Mouse (Mus musculus): ENCODE data around the gene Cdk20.

The Cdk20 gene

DNA sequence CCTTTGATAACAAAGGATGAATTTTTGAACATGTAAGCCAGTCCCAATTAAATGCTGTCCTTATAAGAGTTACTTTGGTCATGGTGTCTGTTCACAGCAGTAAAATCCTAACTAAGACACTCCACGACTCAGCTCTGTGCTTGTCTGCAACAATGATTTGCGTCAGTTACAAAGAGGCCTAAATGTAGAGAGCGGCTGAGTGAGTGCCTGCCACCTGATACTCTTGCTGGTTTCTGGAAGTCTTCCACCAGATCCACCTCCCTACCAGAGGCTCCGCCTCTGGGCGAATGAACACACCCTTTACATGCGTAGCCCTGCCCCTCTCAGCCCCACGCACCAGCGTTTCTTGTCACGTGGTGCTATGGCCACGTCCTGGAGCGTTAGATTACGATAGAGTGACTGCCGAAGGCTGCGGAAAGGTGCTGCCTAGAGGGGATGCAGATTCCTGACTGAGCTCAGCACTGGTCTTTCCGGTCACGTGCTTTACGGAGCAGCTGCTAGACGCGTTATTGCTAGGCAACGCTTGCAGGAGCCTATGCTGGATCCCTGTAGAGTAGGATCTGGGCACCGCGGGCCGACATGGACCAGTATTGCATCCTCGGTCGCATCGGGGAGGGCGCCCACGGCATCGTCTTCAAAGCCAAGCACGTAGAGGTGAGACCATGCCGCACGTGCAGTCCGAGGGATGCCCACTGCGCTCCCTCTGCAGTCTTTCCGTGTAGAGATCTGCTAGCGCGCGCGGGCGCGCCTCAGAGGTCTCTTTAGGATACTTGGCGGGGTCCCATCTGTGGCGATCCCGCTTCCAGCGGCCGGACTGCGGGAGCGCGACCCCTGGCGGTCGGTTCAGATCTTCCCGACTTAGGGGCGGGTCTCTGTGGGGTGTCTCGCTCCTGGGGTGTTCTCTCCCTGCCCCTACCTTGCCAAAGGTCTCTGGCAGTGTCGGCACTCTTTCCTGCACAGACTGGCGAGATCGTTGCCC lies at the start of gene Cdk20:
Gene Cdk20 (plus strand): TSS at position 298 of the 979 bp plus-strand sequence.
- DNase-seq: peak; percentile 94

- no peak for DNase-seq
These were observed 47.2 kb upstream of the Cdk20 start for GRCm38 (mm10) chr13:64384937-64385336.

- DNase-seq: no peak
These were observed 46.1 kb upstream of the Cdk20 start for GRCm38 (mm10) chr13:64386048-64386447.

DNA sequence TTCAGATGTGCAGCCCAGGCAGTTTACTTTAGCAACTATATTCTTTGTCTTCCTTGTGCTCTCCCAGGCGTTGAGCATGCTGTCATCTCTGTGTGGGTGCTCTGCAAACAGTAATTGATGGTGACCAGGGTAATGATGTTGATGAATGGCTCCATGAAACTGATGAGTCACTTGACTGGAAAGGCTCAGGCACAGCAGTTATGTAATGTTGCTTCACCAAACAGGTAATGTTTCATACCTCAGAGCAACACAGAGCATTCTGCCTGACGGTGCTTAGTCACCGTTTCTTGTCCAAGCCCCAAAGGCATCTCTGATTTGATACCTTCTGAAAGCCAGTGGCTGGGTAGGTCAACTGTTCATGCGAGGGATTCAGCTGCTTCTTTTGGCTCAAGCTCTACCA lies 43.7 kb upstream of the Cdk20 start:
- DNase-seq: no peak

- DNase-seq: no peak
These were observed 35.1 kb upstream of the Cdk20 start for GRCm38 (mm10) chr13:64396979-64397378.

DNA sequence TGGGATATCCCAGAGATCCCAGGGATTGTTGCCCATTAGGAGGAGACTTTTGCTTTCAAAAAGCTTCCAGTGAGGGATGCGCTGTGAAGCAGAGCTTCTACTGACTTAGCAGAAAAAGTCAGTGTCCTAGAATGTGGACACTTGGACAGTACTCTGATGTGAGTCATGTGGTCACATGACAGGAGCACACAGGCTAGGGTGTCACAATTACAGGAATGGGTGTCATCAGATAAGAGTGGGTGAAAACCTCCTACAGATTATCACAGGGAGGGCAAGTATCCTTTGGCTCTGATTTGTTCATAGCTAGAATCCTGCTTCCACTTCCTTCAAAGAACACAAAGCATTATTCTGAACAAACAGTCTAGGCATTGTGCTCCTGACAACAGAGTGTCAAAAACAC lies 34.0 kb upstream of the Cdk20 start:
- no peak for DNase-seq

DNA sequence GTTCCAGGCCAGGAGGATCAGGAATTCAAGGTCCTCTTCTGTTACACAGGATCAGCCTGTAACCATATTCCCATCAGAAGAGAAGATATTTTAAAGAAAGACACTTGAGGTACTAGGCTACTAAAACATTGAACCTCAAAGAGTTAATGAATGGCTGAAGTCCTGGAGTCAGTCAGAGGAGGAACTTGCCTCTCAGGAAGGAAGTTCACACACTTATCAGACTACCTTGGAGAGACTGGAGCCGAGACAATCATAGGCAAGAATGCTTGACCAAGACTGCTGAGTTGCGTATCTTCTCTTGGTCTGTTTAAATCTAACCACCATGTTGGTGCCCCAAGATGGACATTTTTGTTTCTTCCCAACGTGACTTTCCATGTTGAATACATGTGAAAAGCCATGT lies 32.2 kb upstream of the Cdk20 start:
- no peak for DNase-seq

DNA sequence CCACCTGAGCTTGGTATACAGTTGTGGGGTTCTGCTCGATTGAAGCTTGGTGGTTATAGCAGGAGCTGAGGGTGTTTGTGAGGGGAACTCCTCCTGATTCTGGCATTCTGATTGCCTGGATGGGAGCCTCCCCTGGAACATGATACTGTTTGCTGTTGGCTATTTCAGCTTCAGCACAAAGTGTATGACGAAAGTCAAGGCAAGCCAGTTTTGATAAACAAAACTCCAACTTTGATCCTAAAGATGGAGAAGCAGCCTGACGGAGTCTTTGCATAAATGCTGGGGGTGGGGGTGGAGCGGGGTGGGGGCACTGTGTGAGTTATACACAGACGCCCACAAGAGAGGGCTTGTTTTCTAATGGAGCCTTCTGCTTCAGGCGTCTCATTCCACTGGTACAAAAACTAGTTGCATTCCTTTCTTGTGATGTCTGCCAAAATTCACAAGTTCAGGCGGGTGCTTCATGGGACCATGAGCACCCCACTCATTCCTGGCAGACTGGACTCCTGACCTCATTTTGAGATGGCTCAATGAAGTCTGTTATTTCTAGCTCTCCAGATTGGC lies 31.2 kb upstream of the Cdk20 start:
- DNase-seq: no peak

- DNase-seq: no peak
These were observed 30.1 kb upstream of the Cdk20 start for GRCm38 (mm10) chr13:64402006-64402405.

GRCm38 (mm10) chr13:64402504-64402949 lies 29.6 kb upstream of the Cdk20 start:
- DNase-seq: no peak

DNA sequence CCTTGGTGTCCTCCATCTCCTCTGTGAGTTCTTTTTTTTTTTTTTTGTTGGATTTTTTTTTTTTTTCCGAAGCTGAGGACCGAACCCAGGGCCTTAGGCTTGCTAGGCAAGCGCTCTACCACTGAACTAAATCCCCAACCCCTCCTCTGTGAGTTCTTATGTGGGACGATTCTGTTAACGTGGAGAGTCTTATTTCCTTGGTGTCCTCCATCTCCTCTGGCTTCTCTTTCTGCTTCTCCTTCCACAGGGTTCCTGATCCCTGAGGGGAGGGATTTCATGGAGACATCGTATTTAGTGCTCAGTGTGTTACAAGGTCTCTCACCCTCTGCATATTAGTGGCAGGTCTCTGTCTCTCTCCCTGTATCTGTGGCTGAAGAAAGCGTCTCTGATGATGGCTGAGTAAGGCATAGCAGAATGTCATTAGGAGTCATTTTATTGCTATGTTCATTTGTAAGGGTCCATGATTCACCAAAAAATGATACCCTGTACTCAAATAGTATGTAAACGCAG lies 29.1 kb upstream of the Cdk20 start:
- no peak for DNase-seq

GRCm38 (mm10) chr13:64403519-64403918 lies 28.6 kb upstream of the Cdk20 start:
- DNase-seq: no peak

DNA sequence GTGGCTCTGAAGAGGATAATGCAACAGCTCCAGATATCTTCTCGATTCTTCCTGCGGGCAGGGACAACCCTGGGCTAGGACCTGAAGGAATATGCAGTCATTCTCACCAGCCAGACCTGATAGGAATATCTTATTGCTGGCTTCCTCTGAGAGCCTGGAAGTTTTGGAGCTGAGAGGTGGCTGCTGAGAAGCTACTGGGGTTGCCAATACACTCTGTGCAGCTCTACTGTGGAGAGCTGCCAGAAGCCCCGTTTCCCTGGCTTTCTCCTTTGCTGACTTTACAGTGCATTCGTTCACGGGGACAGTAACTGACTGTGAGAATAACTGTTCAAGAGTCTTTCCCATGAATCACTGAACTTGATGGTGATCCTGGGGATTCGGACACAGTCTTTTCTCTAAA lies 26.6 kb upstream of the Cdk20 start:
- DNase-seq: no peak

GRCm38 (mm10) chr13:64407992-64408391 lies 24.1 kb upstream of the Cdk20 start:
- DNase-seq: no peak

GRCm38 (mm10) chr13:64410604-64411003 lies 21.5 kb upstream of the Cdk20 start:
- no peak for DNase-seq

DNA sequence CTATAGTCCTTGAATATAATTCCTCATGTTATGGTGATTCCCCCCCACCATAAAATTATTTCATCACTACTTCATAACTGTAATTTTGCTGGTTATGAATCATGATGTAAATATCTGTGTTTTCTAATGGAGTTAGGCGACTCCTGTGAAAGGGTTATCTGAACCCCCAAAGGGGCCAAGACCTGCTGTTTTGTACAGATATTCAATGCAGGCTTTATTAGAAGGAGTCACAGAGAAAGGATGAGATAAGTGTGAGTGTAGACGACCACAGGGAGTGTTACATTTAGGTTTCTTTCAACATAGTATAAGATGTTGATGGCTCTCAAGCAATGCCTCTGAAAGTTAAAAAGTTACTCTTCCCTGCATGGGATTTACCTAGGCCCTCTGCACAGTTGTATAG lies 20.8 kb upstream of the Cdk20 start:
- no peak for DNase-seq

GRCm38 (mm10) chr13:64412752-64413257 lies 19.3 kb upstream of the Cdk20 start:
- DNase-seq: no peak

- no peak for DNase-seq
These were observed 16.5 kb upstream of the Cdk20 start for GRCm38 (mm10) chr13:64415659-64416058.

DNA sequence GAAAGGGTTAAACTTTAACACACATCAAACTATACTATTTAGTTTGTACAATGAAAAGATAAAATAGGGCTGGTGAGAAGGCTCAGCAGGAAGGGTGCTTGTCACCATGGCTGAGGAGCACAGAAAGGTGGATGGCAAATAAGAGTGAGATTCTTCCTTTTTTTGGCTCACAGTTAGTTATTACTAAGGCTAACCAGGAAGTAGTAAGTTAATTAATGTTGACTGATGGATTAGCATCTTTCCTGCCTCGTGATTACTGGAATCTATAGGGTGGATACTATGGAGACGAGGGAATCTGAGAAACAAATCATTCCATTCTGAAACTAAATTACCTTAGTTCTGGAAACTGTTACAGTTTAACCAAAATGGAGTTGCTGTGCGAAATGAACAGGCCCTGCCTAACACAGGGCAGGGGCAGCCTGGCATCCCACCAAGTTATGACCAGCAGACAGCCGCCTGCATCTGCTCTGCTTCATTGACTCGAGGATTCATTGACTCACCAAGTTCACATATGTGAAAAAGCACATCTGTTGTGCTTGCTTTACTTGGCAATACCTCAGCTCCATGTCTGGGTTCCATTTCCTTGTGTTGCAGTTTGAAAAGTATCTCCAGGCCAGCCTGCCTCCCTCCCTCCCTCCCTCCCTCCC lies 15.0 kb upstream of the Cdk20 start:
- DNase-seq: no peak

DNA sequence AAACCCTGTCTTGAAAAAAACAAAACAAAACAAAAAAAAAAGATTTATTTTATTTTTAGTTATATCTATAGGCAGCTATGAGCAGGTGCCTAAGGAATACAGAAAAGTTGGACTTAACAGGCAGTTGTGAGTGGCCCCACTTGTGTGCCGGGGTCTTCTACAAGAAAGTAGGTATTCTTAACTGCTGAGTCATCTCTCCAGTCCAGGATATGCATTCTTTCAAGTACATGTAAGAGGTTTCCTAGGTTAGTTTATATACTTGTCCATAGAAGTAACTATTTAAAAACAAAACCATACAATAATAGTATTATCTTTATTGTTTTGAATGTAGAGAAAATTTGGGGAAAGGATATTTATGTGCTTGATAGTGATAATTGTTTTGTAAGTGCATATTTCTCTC lies 11.3 kb upstream of the Cdk20 start:
- DNase-seq: no peak

DNA sequence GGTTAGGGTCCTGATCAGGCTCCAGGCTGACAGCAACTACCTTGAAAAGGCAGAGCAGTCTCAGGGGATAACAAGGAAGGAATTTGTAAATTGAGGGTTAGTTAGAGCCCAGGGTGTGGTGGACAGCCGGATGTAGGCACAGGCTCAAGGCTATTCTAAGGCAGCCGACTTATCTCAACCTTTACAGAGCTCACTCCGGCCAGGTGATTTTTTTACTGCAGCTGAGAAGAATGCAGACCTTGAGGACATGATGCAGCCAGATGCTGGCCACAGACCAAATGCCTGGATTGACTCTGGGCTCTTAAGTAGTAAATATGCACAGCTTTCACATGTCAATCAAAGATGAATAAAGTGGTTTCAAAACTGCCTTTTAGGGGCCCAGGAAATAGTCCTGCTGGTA lies 10.7 kb upstream of the Cdk20 start:
- DNase-seq: no peak

- no peak for DNase-seq
These were observed 10.0 kb upstream of the Cdk20 start for GRCm38 (mm10) chr13:64421952-64422606.

DNA sequence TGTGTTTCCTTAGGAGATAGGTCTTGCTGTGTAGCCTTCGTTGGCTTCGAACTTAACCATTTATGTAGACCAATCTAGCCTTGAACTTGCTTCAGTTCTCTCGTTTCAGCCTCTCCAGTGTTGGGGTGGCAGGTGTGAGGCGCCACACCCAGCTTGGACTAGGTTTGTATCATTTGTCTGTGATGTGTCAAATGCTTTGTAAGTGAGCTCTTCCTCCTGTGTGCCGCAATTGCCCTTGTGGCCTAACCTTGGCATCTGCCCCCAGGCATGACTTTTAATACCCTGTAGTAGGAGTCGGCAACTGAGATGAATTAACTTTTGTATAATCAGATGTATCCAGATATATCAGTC lies 9.5 kb upstream of the Cdk20 start:
- no peak for DNase-seq

All from right cerebral cortex, postnatal 25 days (tissue).